Mouse (Mus musculus): ENCODE data around the gene Zfp445.

- TF ChIP-seq HCFC1 (IDR thresholded peaks at IDR 0.05; ENCODE audit: low read depth, low read length) = no peak
- TF ChIP-seq EP300 (IDR thresholded peaks at IDR 0.05; ENCODE audit: low read depth in 1 of 2, low read length in 2 of 2) = no peak
- TF ChIP-seq ELF1 (IDR thresholded peaks at IDR 0.05; ENCODE audit: low read depth, low read length) = no peak
- TF ChIP-seq CTCF (IDR thresholded peaks at IDR 0.05 in 2 of 3, conservative IDR thresholded peaks at IDR 0.05 in 1 of 3; ENCODE audit: control insufficient read depth in 1 of 3, insufficient read depth in 1 of 3, low read depth in 2 of 3, low read length in 3 of 3, poor library complexity in 1 of 3, severe bottlenecking in 1 of 3) = no peak
- no peak for TF ChIP-seq ZC3H11A (IDR thresholded peaks at IDR 0.05; ENCODE audit: low read depth, low read length)
- TF ChIP-seq POLR2A (IDR thresholded peaks at IDR 0.05; ENCODE audit: control insufficient read depth in 1 of 2, insufficient read depth in 1 of 2, low read depth in 1 of 2, low read length in 2 of 2, poor library complexity in 1 of 2) = no peak
- TF ChIP-seq ETS1 (IDR thresholded peaks at IDR 0.05; ENCODE audit: low read depth, low read length) = no peak
- TF ChIP-seq ZMIZ1 (IDR thresholded peaks at IDR 0.05; ENCODE audit: low read depth, low read length) = no peak
- TF ChIP-seq ZKSCAN1 (IDR thresholded peaks at IDR 0.05; ENCODE audit: low read depth, low read length) = no peak
- TF ChIP-seq NELFE (IDR thresholded peaks at IDR 0.05; ENCODE audit: low read depth, low read length) = no peak
Measured at GRCm38 (mm10) chr9:122866192-122866591, 386 bp upstream of the Zfp445 start.

Data from MEL (cell line).